Mouse (Mus musculus): Measurements from ENCODE around the gene Foxp2. TPM values are rescaled to one million over a fixed set of nuclear protein-coding genes. Genes with fewer than 3 reads are reported as not detected.

Foxp2 gene
- polyA plus RNA-seq, 1 experiment: 5.1 TPM

DNA sequence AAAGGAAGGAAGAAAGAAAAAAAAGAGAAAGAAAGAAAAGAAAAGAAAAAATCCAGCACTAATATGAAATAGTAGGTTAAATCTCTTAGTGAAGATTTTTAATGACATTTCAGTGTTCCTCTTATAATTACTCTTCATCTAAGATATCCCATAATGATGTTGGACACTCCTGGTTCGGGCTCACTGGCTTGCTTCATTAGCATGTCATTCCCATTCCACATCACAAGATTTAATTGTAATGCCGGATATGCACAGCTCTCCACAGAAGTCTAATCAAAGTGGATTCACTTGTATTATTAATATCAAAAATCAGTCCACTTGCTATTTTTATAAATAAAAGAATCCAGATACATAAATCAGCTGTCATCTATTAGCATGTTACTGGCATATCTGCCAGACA lies 585.8 kb downstream of the Foxp2 start:
- H3K27me3 ChIP-seq (ENCODE audit: control insufficient read depth, insufficient read depth, low read length): no peaks in the 10 kb centered on the region
- 66% methylated on average over 2 of the region's 2 CpGs for WGBS
- DNase-seq: no peak
- TF ChIP-seq CTCF (IDR thresholded peaks at IDR 0.05; ENCODE audit: borderline replicate concordance, insufficient read depth, low read depth, low read length) (no peak), POLR2A (IDR thresholded peaks at IDR 0.05; ENCODE audit: borderline replicate concordance, insufficient read depth, low read length) (no peak)
- no peak overlapping the region for H3K4me3 ChIP-seq (replicated peaks; ENCODE audit: insufficient read depth, low read depth, low read length)
- no peak overlapping the region for H3K27ac ChIP-seq (ENCODE audit: insufficient read depth, low read length)
- no peaks in the 10 kb centered on the region for H3K4me1 ChIP-seq (ENCODE audit: control insufficient read depth, insufficient read depth, low read length)

Other genes starting within 250 kb of the Foxp2 start
- 0.02 TPM in 1 of 2 replicates, not detected in the other for gene Ppp1r3a, start 146.1 kb upstream of the Foxp2 start, polyA plus RNA-seq (2012; rRNA removed)

All from cerebellum, adult 2 months (tissue).